Mouse (Mus musculus) neural tube, embryonic 15.5 days (tissue): ENCODE results near the gene Smco4. TPM values are rescaled to one million over a fixed set of nuclear protein-coding genes. Genes with fewer than 3 reads are reported as not detected.

Experiments used
- ATAC-seq: fragments of 200-750 bp; cut with Nextera tagmentation; 2 replicates; pipeline ENCODE4 v1.8.0; 2017; ENCODE audit warnings: mild to moderate bottlenecking, moderate TSS enrichment, moderate library complexity; ENCODE audit not compliant: low FRiP score
- H3K27ac ChIP-seq: fragments of 300-500 bp; sonication (generic); replicated peaks from 2 replicates; pipeline ENCODE4 v1.5.1; 2015; ENCODE audit warnings: mild to moderate bottlenecking, inconsistent platforms
- H3K27me3 ChIP-seq: fragments of 300-500 bp; sonication (generic); replicated peaks from 2 replicates; pipeline ENCODE4 v1.6.1; 2015; ENCODE audit warnings: inconsistent platforms
- H3K36me3 ChIP-seq: fragments of 300-500 bp; sonication (generic); 2 replicates; pipeline ENCODE4 v1.6.1; 2015; ENCODE audit warnings: inconsistent platforms
- H3K4me1 ChIP-seq: fragments of 300-500 bp; sonication (generic); 2 replicates; pipeline ENCODE4 v1.6.1; 2015; ENCODE audit warnings: inconsistent platforms
- H3K4me2 ChIP-seq: fragments of 300-500 bp; sonication (generic); 2 replicates; pipeline ENCODE4 v1.6.1; 2015; ENCODE audit warnings: inconsistent platforms, mild to moderate bottlenecking, moderate library complexity
- H3K4me3 ChIP-seq: fragments of 300-500 bp; sonication (generic); replicated peaks from 2 replicates; pipeline ENCODE4 v1.5.1; 2015; ENCODE audit warnings: mild to moderate bottlenecking, inconsistent platforms
- H3K9ac ChIP-seq: fragments of 300-500 bp; sonication (generic); replicated peaks from 2 replicates; pipeline ENCODE4 v1.6.1; 2015; ENCODE audit warnings: mild to moderate bottlenecking, inconsistent platforms
- H3K9me3 ChIP-seq: fragments of 300-500 bp; sonication (generic); replicated peaks from 2 replicates; pipeline ENCODE4 v1.6.1; 2016; ENCODE audit warnings: inconsistent platforms
- WGBS: fragments of 180-500 bp; shearing (Covaris S2); methylation state at CpG from one replicate; pipeline ENCODE4 v1.1.7; 2015; ENCODE audit warnings: mixed read lengths; 5-methylcytosine and 5-hydroxymethylcytosine counted together
- polyA plus RNA-seq: library from polyadenylated mRNA; unstranded; fragments of >200 nt; fragmentation: Nextera tagmentation; extraction: Ambion mirVana; gene quantifications from 2 replicates; pipeline ENCODE4 v1.2.1, GENCODE M21; 2015

The Smco4 gene
- polyA plus RNA-seq: 0.72 and 1.3 TPM in 2 replicates

DNA sequence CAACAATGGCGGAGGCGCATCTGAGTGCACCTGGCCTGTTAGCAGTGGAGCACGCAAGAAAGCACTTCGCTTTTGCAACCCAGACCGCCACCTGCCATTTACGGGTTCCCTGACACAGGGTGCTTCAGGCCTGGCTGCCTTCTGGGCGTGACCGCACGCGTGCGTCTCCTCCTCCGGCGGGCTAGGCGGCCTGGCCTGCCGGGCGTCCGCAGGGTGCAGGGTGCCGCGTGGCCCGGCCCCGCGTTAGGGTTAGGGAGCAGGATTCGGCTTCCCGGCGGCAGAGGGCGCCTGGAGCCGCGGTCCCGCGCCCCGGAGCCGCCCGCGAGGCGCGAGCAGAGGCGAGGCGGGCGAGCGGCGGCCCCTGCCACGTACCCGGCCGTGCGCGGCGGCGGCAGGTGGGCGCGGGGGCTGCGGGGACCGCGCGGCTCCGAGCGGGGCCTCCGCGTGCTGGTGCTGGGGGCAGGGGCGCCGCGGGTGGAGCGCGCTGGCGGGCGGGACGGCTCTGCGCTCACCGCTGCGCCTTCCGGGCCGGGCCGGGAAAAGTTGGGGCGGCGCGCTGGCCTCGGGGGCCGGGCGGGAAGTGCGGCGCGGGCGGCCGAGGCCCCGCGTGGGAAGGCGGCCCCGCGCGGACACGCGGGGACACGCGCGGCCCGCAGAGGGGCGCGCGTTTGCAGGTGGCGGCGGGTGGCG is at the start of gene Smco4:
TSS of gene Smco4 (plus strand) at position 198 of the 690 bp plus-strand sequence.
- ATAC-seq: peak; percentile 93
- Histone ChIP-seq H3K27me3 (no peaks in the 10 kb centered on the region; the same call in 1 of the 2 replicates), H3K9me3 (no peaks in the 10 kb centered on the region), H3K4me3 (peak within 1 kb of the TSS; percentile 79), H3K4me2 (peak within 1 kb of the TSS; percentile 97), H3K4me1 (peaks cover 21% of the 10 kb centered on the region), H3K9ac (peak within 1 kb of the TSS; percentile 69), H3K27ac (peak within 1 kb of the TSS; percentile 67), H3K36me3 (no peaks in the 10 kb centered on the region)
- under 1% methylated on average over 70 of the region's 101 CpGs for WGBS

DNA sequence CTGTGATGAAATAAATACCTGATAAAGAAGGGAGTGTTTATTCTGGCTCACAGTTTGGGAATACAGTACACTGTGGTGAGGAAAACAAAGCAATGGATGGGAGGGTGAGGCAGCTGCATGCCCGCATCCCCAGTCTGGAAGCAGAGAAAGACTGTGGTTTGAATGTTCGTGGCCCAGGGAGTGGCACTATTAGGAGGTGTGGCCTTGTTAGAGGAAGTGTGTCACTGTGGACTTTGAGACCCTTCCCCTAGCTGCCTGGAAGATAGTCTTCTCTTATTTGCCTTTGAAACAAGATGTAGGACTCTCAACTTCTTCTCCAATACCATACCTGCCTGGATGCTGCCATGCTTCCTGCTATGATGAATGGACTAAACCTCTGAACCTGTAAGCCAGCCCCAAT is 45.8 kb upstream of the Smco4 start:
- Histone ChIP-seq H3K27ac (no peak overlapping the region), H3K27me3 (no peaks in the 10 kb centered on the region), H3K4me1 (peaks cover 6% of the 10 kb centered on the region; the same call in 1 of the 2 replicates), H3K4me3 (no peak overlapping the region), H3K9me3 (no peaks in the 10 kb centered on the region), H3K4me2 (no peak overlapping the region), H3K36me3 (no peaks in the 10 kb centered on the region), H3K9ac (no peak overlapping the region)
- no peak for ATAC-seq
- WGBS: 80% methylated on average over 2 of the region's 2 CpGs

DNA sequence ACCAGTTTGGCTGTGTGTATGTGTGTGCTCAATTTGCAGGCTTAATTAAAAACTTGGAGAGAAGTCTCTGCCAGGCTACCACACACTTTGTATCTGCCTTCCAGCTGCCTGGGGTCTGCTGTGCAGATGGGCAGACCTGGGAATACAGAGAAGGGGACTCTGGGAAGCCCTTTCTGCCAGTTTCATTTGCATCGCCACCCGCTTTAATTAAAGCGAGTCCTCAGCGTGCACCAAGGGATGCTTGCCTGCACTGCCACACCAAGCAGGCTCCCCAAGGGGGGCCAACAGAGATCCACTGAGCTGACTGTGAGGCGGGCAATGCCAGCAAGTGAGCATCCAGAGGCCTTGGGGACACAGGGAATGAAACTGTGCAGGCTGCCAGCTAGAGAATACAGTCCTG is 42.3 kb upstream of the Smco4 start:
- no peaks in the 10 kb centered on the region for H3K27me3 ChIP-seq
- H3K4me1 ChIP-seq: peaks cover 6% of the 10 kb centered on the region; the same call in 1 of the 2 replicates
- no peaks in the 10 kb centered on the region for H3K9me3 ChIP-seq
- no peak overlapping the region for H3K4me3 ChIP-seq
- peak; percentile 66; the same call in 1 of the 2 replicates for ATAC-seq
- H3K9ac ChIP-seq: no peak overlapping the region
- 34% methylated on average over 5 of the region's 5 CpGs for WGBS
- no peak overlapping the region for H3K4me2 ChIP-seq
- 0 out of 2 replicates have a peak overlapping the region, but pooled peaks have one; percentile 39 for H3K27ac ChIP-seq
- H3K36me3 ChIP-seq: no peaks in the 10 kb centered on the region

DNA sequence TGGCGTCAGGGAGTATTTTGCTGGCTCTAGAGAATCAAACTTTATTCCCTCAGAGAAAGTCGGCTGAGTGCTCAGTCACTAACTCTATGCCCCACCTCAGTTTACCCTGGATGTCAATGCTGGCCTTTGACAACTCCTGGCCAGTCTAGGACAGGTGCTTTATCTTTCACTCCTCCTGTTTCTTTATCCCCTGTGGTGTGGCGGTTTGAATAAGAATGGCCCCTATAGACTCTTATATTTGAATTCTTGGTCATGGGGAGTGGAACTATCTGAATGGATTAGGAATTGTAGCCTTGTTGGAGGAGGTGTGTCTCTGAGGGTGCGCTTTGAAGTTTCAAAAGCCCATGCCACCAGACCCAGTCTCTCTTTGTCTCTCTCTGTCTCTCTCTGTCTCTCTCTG is 21.0 kb upstream of the Smco4 start:
- no peak overlapping the region for H3K4me3 ChIP-seq
- ATAC-seq: no peak
- H3K27ac ChIP-seq: no peak overlapping the region
- WGBS: 67% methylated on average over 4 of the region's 4 CpGs
- H3K27me3 ChIP-seq: no peaks in the 10 kb centered on the region
- H3K9me3 ChIP-seq: no peaks in the 10 kb centered on the region
- no peak overlapping the region for H3K4me2 ChIP-seq
- no peaks in the 10 kb centered on the region for H3K4me1 ChIP-seq
- no peaks in the 10 kb centered on the region for H3K36me3 ChIP-seq
- H3K9ac ChIP-seq: no peak overlapping the region

DNA sequence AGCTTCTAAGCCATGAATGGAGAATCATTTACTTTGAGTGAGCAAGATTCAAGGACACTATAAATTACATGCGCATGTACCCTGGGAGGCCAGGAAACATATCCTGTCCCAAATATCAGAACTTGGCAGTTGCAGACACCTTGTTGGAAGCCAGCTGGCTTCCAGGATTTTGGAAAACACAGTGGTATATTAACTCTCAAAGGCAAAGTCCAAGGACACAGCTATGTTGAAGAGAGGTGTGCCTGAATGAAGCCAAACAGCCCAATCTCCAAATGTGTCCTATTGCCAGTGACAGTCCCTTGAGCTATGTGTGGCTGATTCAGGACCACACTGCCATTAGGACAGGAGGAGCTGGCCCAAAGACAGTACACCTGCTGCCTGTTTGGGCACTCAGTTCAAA is 20.0 kb upstream of the Smco4 start:
- Histone ChIP-seq H3K36me3 (no peaks in the 10 kb centered on the region), H3K4me3 (no peak overlapping the region), H3K27ac (no peak overlapping the region), H3K9ac (no peak overlapping the region), H3K9me3 (no peaks in the 10 kb centered on the region), H3K27me3 (no peaks in the 10 kb centered on the region), H3K4me2 (no peak overlapping the region), H3K4me1 (no peaks in the 10 kb centered on the region)
- WGBS: 92% methylated on average over 1 of the region's 1 CpGs
- no peak for ATAC-seq

DNA sequence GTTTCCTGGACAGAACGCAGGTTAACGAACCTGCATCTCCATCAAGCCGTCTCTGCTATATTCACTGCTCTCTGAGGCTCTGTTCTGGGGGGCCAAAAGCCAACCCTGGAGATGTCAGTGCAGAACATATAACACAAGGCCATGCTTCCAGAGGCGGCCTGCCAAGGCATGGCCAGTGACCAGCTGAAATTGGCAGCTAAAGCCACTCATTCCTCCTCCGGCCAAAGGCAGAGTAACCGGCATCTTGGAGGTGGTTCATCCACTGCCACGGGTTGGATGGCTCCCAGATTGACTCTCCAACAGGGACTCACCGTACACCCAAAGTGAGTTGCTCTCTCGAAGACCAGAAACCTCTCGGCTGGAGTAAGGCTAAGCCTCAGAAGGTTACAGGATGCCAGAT is 15.7 kb upstream of the Smco4 start:
- Histone ChIP-seq H3K27me3 (no peaks in the 10 kb centered on the region), H3K36me3 (no peaks in the 10 kb centered on the region), H3K4me2 (no peak overlapping the region), H3K9ac (no peak overlapping the region), H3K27ac (no peak overlapping the region), H3K4me3 (no peak overlapping the region), H3K9me3 (no peaks in the 10 kb centered on the region), H3K4me1 (no peaks in the 10 kb centered on the region)
- ATAC-seq: no peak
- WGBS: 93% methylated on average over 10 of the region's 10 CpGs

DNA sequence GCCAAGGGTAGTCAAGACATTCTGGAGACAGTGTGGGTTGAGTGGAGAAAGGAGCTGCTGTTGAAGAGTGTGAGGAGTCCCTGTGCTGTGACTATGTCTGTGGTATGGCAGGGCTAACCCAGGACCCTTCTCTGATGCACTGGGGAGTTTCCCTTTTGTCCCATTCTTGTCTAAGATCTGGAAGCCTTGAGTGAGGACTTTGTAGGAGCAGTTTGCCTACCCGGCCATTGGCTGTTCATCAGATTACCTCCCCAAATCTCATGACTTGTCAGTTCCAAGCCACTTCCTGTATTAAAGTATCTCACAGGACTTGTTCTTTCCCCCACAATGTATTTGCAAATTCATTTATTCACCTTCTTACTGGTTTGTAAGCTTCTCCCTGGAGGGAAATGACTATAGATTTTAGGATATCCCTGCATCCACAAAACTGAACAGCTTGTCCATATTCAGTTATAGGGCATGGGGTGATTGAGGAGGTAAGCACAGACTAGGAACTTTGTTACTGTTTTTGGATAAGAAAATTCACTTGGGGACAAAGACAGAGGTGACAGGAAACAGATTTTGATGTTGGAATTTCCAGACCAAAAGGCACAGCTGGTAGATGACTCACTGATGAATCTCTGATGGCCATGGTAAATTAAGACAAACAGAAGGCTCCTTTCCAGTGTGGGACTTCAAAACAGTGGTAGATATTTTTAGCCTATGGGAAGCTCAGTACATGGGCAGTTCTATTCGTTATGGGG is 5.4 kb upstream of the Smco4 start:
- H3K9ac ChIP-seq: no peak overlapping the region
- no peaks in the 10 kb centered on the region for H3K9me3 ChIP-seq
- WGBS: 62% methylated on average over 2 of the region's 2 CpGs
- H3K4me1 ChIP-seq: peaks cover 1% of the 10 kb centered on the region
- H3K36me3 ChIP-seq: no peaks in the 10 kb centered on the region
- H3K4me2 ChIP-seq: no peak overlapping the region
- H3K27me3 ChIP-seq: no peaks in the 10 kb centered on the region; the same call in 1 of the 2 replicates
- no peak for ATAC-seq
- H3K27ac ChIP-seq: no peak overlapping the region
- no peak overlapping the region for H3K4me3 ChIP-seq

DNA sequence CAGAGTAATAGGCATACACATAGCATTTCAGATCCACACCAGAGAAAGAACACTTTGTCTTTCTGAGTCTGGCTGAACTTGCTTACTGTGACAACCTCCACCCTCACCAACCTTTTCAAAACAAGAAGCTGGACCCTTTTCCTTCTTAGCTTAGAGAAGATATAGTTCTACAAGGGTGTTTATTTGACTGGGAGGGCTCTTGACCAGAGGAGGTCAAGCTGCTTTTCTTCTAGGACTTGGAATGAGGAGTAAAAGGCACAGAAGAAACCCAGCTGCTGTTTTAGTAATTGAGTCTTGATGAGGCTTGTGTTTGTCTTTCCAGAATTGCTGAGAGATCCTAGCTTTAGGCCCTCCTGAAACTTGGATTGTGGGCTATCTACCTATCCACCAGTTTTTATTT is 3.9 kb upstream of the Smco4 start:
- Histone ChIP-seq H3K9ac (no peak overlapping the region), H3K9me3 (no peaks in the 10 kb centered on the region), H3K27ac (no peak overlapping the region), H3K27me3 (no peaks in the 10 kb centered on the region; the same call in 1 of the 2 replicates), H3K36me3 (no peaks in the 10 kb centered on the region), H3K4me2 (no peak overlapping the region), H3K4me1 (peaks cover 8% of the 10 kb centered on the region), H3K4me3 (no peak overlapping the region)
- no peak for ATAC-seq

DNA sequence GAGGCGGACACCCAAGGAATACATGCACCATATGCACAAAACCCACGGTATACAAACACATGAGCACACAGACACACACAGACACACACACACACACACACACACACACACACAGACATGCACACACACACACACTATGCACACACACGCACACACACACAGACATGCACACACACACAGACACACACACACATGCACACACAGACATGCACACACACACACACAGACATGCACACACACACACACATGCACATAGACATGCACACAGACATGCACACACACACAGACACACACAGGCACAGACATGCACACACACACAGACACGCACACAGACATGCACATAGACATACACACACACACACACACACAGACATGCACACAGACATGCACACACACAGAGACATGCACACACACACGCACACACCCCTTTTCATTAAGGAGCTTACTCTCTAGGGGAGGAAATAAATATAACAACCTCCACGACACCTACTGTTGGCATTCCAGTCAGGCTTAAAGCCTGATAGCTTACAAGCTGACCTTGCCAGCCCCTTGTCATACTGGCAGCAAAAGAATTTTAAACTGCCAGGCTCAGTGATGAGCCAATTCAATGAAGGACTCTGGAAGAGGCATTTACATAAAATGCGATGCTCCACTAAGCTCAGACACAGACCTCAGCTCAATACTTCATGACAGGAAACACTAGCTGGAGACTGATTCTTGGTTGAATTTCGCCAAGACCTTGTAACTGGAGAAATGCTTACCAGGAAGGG is 2.7 kb upstream of the Smco4 start:
- no peaks in the 10 kb centered on the region; the same call in 1 of the 2 replicates for H3K27me3 ChIP-seq
- H3K27ac ChIP-seq: no peak overlapping the region
- peaks cover 16% of the 10 kb centered on the region for H3K4me1 ChIP-seq
- H3K9ac ChIP-seq: no peak overlapping the region
- H3K4me3 ChIP-seq: no peak overlapping the region
- ATAC-seq: no peak
- H3K9me3 ChIP-seq: no peaks in the 10 kb centered on the region
- H3K4me2 ChIP-seq: no peak overlapping the region
- H3K36me3 ChIP-seq: no peaks in the 10 kb centered on the region
- 84% methylated on average over 8 of the region's 8 CpGs for WGBS

DNA sequence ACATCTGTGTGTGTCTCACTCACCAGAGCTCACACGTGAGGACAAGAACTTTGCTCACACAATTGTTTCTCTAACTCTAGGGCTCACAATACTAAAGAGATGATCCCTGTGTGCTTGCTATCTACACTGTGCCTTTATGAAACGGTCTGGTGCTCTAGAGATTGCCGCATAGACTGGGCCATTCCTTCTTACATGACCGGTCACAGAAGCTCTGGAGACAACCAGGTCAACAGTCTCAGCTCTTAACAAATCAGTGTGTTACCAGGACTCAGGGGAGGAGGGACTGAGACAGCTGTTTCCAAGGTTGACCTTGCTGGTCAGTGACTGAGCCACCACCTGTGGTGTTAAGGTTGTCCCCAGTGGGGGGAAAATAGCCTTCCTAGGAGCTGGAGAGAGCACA is 1.5 kb upstream of the Smco4 start:
- Histone ChIP-seq H3K9ac (no peak overlapping the region), H3K4me1 (peaks cover 21% of the 10 kb centered on the region), H3K27ac (no peak overlapping the region), H3K9me3 (no peaks in the 10 kb centered on the region), H3K4me2 (no peak overlapping the region), H3K4me3 (no peak overlapping the region), H3K36me3 (no peaks in the 10 kb centered on the region), H3K27me3 (no peaks in the 10 kb centered on the region; the same call in 1 of the 2 replicates)
- 94% methylated on average over 4 of the region's 4 CpGs for WGBS
- no peak for ATAC-seq

DNA sequence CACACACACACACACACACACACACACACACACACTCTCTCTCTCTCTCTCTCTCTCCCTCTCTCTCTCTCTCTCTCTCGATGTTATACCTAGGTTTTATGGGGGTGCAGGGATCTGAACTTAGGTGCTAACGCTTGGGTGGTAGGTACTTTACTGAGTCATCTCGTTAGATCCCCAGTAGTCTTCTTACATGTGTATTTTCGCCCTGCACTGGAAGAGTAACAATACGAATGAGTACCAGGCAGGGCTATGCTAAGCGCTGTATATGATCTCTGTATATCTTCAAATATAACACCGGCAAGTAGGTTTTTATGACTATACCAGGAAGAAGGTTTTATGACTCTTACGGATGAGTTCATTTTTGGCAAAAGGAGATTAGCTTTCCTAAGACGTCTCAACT is 831 bp upstream of the Smco4 start:
- Histone ChIP-seq H3K9ac (no peak overlapping the region), H3K27me3 (no peaks in the 10 kb centered on the region; the same call in 1 of the 2 replicates), H3K4me2 (no peak overlapping the region; the same call in 1 of the 2 replicates), H3K9me3 (no peaks in the 10 kb centered on the region), H3K27ac (no peak overlapping the region), H3K36me3 (no peaks in the 10 kb centered on the region), H3K4me1 (peaks cover 21% of the 10 kb centered on the region), H3K4me3 (no peak overlapping the region)
- no peak for ATAC-seq
- WGBS: 77% methylated on average over 9 of the region's 9 CpGs
